Mouse (Mus musculus): Measurements from ENCODE around the gene Ifit1bl1. TPM values are rescaled to one million over a fixed set of nuclear protein-coding genes. Genes with fewer than 3 reads are reported as not detected.

The Ifit1bl1 gene
- polyA plus RNA-seq, 2 experiments, result 0.10 to 0.12 TPM

- no peaks in the 10 kb centered on the region for H3K9me3 ChIP-seq (ENCODE audit: control insufficient read depth, low read length)
- H3K36me3 ChIP-seq (replicated peaks; ENCODE audit: control insufficient read depth, insufficient read depth, low read depth), result no peaks in the 10 kb centered on the region
- H3K4me2 ChIP-seq (ENCODE audit: low read depth), result no peak overlapping the region
- H3K9ac ChIP-seq (replicated peaks), result no peak overlapping the region
- DNase-seq (ENCODE audit: low read depth in 3 of 3, low spot score in 3 of 3) (no peak), ATAC-seq (ENCODE audit: insufficient read depth) (no peak)
- no peak overlapping the region for H3K27ac ChIP-seq
- WGBS (ENCODE audit: insufficient replicate concordance), result 61% methylated on average over 4 of the region's 4 CpGs
- no peak for TF ChIP-seq EP300 (IDR thresholded peaks at IDR 0.05; ENCODE audit: low read depth)
- TF ChIP-seq CTCF (IDR thresholded peaks at IDR 0.05; ENCODE audit: low read depth), result no peak
- H3K27me3 ChIP-seq (ENCODE audit: control insufficient read depth, insufficient read depth, low read length), result no peaks in the 10 kb centered on the region
- no peaks in the 10 kb centered on the region for H3K4me1 ChIP-seq (replicated peaks; ENCODE audit: control insufficient read depth in 2 of 2, insufficient read depth in 2 of 2, low read length in 1 of 2)
- H3K4me3 ChIP-seq (ENCODE audit: insufficient read depth in 1 of 2, low read depth in 2 of 2, low read length in 2 of 2), result no peak overlapping the region
Observed at GRCm38 (mm10) chr19:34546211-34546610, 55.5 kb downstream of the Ifit1bl1 start.

Other genes starting within 250 kb of the Ifit1bl1 start
- gene Ch25h, start 126.8 kb downstream of the Ifit1bl1 start, polyA plus RNA-seq (2012; rRNA removed), result 0.15 and 0.29 TPM in 2 replicates
- not detected in 2 replicates for gene Ch25h, start 126.8 kb downstream of the Ifit1bl1 start, polyA plus RNA-seq (2014; fragmentation: Nextera tagmentation; extraction: Ambion mirVana)
- 19.3 and 22.7 TPM in 2 replicates for gene Lipa, start 74.5 kb downstream of the Ifit1bl1 start, polyA plus RNA-seq (2012; rRNA removed)
- gene Lipa, start 74.5 kb downstream of the Ifit1bl1 start, polyA plus RNA-seq (2014; fragmentation: Nextera tagmentation; extraction: Ambion mirVana), result 40.4 and 44.2 TPM in 2 replicates
- gene Ifit2, start 51.3 kb downstream of the Ifit1bl1 start, polyA plus RNA-seq (2012; rRNA removed), result 0.75 and 2.1 TPM in 2 replicates
- gene Ifit2, start 51.3 kb downstream of the Ifit1bl1 start, polyA plus RNA-seq (2014; fragmentation: Nextera tagmentation; extraction: Ambion mirVana), result 2.8 and 3.5 TPM in 2 replicates
- 0.54 and 1.1 TPM in 2 replicates for gene Ifit3, start 18.4 kb downstream of the Ifit1bl1 start, polyA plus RNA-seq (2012; rRNA removed)
- 0.79 and 1.3 TPM in 2 replicates for gene Ifit3, start 18.4 kb downstream of the Ifit1bl1 start, polyA plus RNA-seq (2014; fragmentation: Nextera tagmentation; extraction: Ambion mirVana)
- 0.12 and 0.21 TPM in 2 replicates for gene Ifit3b, start 6.0 kb upstream of the Ifit1bl1 start, polyA plus RNA-seq (2012; rRNA removed)
- gene Ifit3b, start 6.0 kb upstream of the Ifit1bl1 start, polyA plus RNA-seq (2014; fragmentation: Nextera tagmentation; extraction: Ambion mirVana), result 0.11 and 0.24 TPM in 2 replicates
- 0.04 TPM in 1 of 2 replicates, not detected in the other for gene Ifit1bl2, start 38.8 kb upstream of the Ifit1bl1 start, polyA plus RNA-seq (2012; rRNA removed)
- not detected in 2 replicates for gene Ifit1bl2, start 38.8 kb upstream of the Ifit1bl1 start, polyA plus RNA-seq (2014; fragmentation: Nextera tagmentation; extraction: Ambion mirVana)
- 0.34 and 0.63 TPM in 2 replicates for gene Ifit1, start 38.9 kb upstream of the Ifit1bl1 start, polyA plus RNA-seq (2012; rRNA removed)
- 0.78 and 1.1 TPM in 2 replicates for gene Ifit1, start 38.9 kb upstream of the Ifit1bl1 start, polyA plus RNA-seq (2014; fragmentation: Nextera tagmentation; extraction: Ambion mirVana)
- 4.0 and 4.8 TPM in 2 replicates for gene Slc16a12, start 145.3 kb upstream of the Ifit1bl1 start, polyA plus RNA-seq (2012; rRNA removed)
- 9.7 and 12.1 TPM in 2 replicates for gene Slc16a12, start 145.3 kb upstream of the Ifit1bl1 start, polyA plus RNA-seq (2014; fragmentation: Nextera tagmentation; extraction: Ambion mirVana)